Mouse (Mus musculus) layer of hippocampus, postnatal 25 days (tissue): ENCODE results near the gene Rbfox3. TPM values are rescaled to one million over a fixed set of nuclear protein-coding genes. Genes with fewer than 3 reads are reported as not detected.

Source experiments
- DNase-seq, 2 experiments: peaks; one replicate each; pipeline ENCODE4 v3.0.0; 2022; ENCODE audit warnings: mixed read lengths in 2 of 2, low spot score in 1 of 2; ENCODE audit errors: extremely low spot score in 1 of 2
- total RNA-seq, 2 experiments: library from RNA; stranded (reverse); gene quantifications; 2 replicates each; pipeline ENCODE4 v1.2.3; 2021

Rbfox3 gene
- total RNA-seq, 2 experiments from 2014 or later = 266 to 285 TPM

DNA sequence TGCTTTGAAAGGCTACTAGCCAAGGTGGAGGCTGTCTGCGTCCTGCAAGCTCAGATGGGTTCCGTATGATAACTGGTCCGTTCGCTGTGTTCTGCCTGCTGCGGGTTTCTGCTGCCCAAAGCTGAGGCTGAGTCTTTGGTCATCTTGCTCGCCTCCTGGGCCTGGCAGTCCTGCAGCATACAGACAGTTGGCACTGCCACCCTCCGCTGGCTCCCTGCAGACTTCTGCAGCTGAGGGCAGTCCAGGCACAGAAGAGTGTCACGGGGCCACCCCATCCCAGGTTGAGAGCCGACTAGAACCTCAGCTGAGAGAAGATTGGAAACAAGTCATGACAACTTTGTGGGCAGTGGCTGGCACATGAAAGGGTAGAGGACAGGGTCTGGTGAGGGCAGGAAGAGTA lies 382.6 kb downstream of the Rbfox3 start:
- DNase-seq = no peak

GRCm38 (mm10) chr11:118525059-118525458 lies 386.3 kb downstream of the Rbfox3 start:
- no peak for DNase-seq

GRCm38 (mm10) chr11:118523496-118524145 lies 387.8 kb downstream of the Rbfox3 start:
- DNase-seq = no peak

DNA sequence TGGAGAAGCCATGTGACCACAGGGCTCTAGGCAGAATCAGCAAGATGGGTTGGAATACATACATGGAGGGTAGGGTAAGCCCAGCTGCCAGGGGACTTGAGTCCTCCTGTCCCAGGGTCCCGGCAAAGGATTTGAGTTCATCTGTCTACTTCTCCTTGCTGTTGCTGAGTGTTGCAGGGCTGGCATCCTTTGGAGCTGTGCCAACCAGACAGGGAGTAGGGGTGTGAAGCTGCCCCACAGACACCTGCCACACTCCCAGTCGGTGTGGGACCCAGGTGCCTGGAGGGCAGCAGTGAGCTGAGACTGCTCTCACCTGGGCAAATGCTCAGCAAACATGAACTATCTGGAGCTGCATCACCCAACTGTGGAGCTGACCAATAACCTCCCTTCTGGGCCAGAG lies 390.5 kb downstream of the Rbfox3 start:
- DNase-seq = no peak

DNA sequence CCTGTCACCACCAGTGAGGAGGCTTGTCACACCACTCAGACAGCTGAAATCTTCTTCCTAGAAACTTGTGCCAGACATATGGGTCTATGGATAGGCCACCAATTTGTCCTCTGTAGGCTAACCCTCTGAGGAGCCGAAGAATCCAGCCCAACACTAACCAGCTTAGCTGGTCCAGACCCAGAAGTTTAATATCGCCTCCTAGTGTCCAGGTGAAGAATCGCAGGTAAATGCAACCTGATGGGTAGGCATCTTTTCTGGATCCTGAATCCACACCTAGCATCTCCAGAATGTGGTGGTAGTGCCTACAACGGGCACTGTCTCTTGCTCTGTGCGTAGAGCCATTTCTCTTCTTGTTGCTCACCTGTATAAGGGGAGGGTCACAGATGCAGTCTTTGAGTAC lies 391.1 kb downstream of the Rbfox3 start:
- no peak for DNase-seq

- no peak for DNase-seq
Observed at GRCm38 (mm10) chr11:118518743-118519142, 392.7 kb downstream of the Rbfox3 start.

DNA sequence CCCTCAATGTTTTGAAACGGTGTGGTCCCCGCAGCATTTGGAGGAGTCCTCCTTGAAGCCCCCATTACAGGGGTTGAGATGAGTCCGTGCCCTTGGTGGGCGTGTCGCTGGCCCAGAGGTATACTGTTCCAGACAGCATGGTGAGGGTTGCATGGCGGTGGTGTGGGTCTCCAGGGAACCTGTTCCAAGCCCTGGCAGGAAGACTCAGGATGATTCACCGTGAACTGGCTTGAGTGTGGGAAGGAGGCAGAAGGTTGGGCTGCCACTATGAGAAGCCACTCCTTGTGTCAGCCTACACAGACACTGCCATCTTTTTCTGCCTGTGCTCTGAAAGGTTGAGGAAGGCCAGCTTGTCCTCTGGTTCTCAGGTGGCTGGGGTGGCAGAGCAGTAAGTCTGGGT lies 393.5 kb downstream of the Rbfox3 start:
- no peak for DNase-seq

DNA sequence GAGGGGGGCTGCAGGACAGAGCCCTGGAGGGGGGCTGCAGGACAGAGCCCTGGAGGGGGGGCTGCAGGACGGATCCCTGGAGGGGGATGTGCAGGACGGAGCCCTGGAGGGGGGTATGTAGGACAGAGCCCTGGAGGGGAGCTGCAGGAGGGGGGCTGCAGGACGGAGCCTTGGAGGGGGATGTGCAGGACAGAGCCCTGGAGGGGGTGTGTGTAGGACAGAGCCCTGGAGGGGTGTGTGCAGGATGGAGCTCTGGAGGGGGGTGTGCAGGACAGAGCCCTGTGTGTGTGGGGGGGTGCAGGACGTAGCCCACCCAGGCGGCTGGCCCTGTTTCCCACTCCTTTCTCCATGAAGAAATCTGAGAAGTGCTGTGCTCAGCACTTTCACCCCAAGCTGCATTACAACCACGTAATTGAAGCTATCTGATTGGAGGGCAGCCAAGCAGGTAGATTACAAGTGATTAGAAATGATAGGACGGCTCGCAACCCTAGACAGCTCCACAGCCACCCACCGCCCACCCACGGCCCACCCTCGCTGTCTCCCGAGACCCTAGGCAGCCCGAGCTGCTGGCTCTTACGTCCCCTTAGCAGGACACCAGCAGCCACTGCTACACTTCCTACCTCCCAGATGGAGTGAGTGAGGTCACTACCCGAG lies 399.0 kb downstream of the Rbfox3 start:
- DNase-seq = no peak

DNA sequence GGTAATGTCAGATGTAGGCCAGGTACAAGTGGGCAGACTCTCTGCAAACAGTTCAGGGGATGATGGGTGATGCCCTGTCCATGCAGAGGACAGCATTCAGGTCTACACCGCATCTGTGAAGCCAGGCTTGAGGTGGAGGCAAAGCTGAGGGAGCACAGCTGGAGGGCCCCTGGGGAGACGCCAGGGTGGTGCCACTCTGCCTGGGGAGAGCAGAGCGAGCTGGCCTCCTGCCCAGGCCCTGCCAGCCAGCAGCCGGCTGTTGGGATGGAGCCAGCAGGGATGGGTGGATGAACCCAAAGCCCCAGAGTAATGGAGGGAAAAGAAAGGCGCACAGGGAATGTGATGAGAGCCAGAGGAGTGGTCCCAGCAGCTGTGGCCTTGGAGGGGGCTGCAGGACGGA lies 399.5 kb downstream of the Rbfox3 start:
- DNase-seq = peak in 1 of 2 experiments; percentile 62

GRCm38 (mm10) chr11:118508341-118508740 lies 403.1 kb downstream of the Rbfox3 start:
- no peak for DNase-seq

DNA sequence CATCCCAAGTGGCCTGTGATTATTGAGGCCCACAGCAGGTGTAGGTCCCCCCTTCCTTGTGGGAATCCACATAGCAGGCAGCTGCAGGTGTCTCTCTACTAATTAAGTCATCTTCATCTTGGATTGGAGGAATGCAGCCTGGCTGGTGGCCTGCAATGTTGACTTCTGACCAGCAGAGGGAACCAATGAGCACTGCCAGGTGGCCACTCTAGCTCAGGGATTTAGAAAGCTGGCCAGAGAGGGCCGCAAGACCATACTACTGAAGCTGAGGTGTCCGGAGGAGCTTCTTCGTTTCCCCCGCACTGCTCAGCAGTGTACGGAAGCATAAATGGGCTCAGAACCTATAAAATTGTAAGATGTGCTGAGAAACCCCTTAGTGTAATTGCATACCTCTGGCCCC lies 403.5 kb downstream of the Rbfox3 start:
- peak; percentile 68 to 84 for DNase-seq

GRCm38 (mm10) chr11:118507095-118507494 lies 404.3 kb downstream of the Rbfox3 start:
- no peak for DNase-seq

GRCm38 (mm10) chr11:118504180-118504454 lies 407.3 kb downstream of the Rbfox3 start:
- DNase-seq = no peak

DNA sequence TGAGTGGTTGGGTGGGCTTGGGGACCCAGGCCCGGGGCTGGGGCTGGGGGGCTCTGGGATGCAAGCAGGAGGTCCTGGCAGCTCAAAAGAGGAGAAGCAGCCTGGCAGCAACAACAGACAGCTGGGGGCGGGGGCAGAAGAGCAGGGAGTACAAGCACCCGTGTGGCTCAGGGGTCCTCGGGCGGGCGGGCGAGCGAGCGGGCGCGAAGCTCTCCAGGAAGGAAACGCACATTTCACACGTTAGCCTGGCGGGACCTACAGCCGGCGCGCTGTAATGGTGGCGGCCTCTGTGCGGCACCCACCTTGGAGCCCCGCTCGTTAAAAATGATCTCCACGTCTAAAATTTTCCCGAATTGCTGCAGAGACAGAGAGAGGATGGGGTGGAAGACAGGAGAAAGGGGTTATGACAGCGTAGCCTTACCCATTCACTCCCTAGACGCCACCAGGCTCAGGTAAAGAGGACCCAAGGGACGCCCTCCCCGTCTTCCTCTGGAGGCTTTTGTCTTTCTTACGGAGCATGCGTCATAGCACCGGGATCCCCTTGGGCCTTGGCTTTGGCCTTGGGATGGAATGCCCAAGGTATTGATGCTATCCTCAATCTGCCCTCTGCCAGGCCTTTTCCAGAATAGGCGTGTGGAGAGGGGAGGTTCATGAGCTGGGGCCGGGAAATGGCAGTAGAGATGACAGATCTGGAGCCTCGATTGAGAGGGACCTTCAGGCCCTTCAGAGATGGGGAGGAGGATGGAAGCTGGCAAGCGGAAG lies 407.8 kb downstream of the Rbfox3 start:
- DNase-seq = no peak

DNA sequence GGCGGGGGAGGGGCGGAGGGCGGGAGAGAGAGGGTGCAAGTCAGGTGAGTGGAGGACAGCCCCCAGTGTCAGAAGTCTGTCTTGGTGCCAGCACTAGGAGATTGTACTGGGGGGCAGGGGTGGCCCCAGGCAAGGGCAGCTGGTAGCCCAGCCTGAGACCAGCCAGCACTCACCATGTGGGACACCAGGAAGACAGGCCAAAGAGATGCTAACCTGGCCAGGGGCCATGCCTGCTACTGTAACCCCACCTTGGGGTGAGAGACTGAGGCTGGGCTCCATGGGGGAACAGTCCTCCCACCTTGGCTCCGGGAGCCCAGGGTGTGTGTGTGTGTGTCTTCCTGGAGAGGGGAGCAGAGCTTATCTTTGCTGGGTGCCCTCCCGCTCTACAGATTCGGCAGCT lies 408.4 kb downstream of the Rbfox3 start:
- no peak for DNase-seq

GRCm38 (mm10) chr11:118496066-118496689 lies 415.2 kb downstream of the Rbfox3 start:
- DNase-seq = no peak

DNA sequence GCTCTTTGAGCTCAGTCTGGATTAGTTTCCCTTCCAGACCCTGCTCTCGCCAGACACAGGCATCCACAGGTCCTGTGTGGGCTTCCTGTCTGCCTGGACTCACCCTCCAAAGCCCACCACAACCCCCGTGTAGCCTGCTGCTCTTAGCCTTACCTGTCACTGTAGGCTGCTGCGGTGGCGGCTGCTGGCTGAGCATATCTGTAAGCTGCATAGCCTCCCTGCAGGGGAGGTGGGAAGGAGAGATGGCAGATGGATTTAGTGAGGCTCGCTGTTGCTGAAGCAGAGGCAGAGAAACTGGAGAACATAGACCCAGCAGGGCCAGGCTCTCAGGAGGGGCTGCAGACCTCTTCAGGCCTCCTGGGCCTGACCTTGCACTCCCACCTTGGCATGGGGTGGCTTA lies 416.3 kb downstream of the Rbfox3 start:
- DNase-seq = no peak

DNA sequence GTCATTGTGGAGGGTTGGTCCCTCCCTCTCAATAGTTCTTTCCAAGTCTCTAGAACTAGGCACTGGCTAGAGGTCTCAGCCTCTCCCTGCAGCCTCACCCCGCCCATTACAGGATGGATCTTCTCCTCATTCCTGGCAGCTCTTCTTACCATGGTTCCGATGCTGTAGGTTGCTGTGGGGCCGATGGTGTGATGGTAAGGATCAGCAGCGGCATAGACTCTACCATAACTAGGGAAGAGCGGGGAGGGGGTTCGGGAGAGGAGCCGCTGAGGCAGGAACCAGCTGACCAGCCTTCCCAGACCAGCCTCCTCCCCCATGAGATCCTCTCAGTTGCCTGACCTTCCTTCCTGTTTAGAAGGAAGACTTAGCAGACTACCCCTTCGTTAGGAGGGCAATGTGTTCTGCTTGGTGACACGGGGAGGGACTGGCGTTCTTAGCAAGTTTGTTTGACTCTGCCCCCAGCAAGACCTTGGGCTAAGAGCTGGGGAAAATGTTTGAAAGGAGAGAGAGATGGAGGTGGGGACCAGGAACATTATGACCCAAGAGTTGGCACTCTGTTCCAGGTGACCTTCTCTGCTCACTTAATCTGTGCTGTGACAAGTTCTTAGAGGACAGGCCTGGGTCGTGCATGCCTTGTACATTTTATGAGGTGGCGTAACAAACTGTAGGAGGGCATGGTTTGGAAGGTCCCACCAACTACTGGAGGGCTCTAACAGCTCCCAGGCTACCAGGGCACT lies 417.2 kb downstream of the Rbfox3 start:
- DNase-seq = no peak

DNA sequence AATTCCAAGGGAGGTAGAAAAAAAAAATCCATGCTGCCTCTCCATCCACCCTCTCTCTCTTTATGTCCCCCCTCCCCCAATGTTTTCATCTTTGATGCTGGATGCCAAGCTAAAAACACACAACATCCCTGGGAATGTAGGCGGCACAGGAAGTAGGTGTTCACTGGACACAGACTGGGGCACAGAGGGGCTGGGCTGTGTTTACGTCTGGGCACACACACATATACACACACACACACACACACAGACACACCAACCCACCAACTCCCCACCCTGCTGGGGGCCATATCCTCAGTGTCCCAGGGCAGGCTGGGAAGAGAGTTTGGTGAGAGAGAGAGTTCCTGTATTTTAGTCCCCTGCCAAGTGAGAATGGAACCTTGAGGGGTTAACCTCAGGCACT lies 417.9 kb downstream of the Rbfox3 start:
- DNase-seq = no peak

DNA sequence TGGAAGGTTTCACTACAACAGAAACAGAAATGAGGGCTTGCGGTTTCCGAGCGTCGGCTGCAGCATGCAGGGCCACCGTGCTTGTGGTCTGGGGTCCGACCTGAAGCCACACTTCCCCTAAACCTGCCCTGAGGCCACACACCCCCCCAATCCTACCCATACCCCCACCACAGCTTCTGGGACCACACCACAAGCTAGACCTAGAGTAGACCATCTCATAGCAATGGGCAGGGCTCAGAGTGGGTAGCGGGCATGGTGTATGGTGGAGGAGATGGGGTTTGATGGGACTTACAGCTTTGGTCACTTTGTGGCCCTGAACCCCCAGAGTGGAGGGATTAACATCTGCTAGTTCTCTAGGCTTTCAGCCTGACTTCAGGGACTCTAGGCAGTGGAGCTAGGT lies 420.2 kb downstream of the Rbfox3 start:
- no peak for DNase-seq
